Mouse (Mus musculus) heart, embryonic 11.5 days (tissue): ENCODE results near the gene 1500009C09Rik. TPM values are rescaled to one million over a fixed set of nuclear protein-coding genes. Genes with fewer than 3 reads are reported as not detected.
"Not testable (repeated sequence)": the region's sequence is repeated elsewhere in the genome, so short reads cannot be mapped to it uniquely, and the experiment has no call there.

ENCODE experiments used
- ATAC-seq: fragments of 200-750 bp; cut with Nextera tagmentation; replicated peaks from 2 replicates; pipeline ENCODE4 v1.8.0; 2017; ENCODE audit warnings: moderate library complexity; ENCODE audit not compliant: insufficient number of reproducible peaks, low FRiP score, low TSS enrichment
- H3K27ac ChIP-seq: fragments of 300-500 bp; sonication (generic); 2 replicates; pipeline ENCODE4 v1.5.1; 2014; ENCODE audit warnings: mild to moderate bottlenecking, low read depth, low read length
- H3K27me3 ChIP-seq: fragments of 300-500 bp; sonication (generic); 2 replicates; pipeline ENCODE4 v1.6.1; 2014; ENCODE audit warnings: mild to moderate bottlenecking, low read length, mixed read lengths; ENCODE audit not compliant: control insufficient read depth, insufficient read depth
- H3K36me3 ChIP-seq: fragments of 300-500 bp; sonication (generic); 2 replicates; pipeline ENCODE4 v1.6.1; 2014; ENCODE audit warnings: mild to moderate bottlenecking, low read length, moderate library complexity, mixed read lengths; ENCODE audit not compliant: control insufficient read depth, insufficient read depth
- H3K4me1 ChIP-seq: fragments of 300-500 bp; sonication (generic); 2 replicates; pipeline ENCODE4 v1.6.1; 2014; ENCODE audit warnings: low read length; ENCODE audit not compliant: control insufficient read depth, insufficient read depth
- H3K4me2 ChIP-seq: fragments of 300-500 bp; sonication (generic); 2 replicates; pipeline ENCODE4 v1.6.1; 2014; ENCODE audit warnings: mild to moderate bottlenecking, moderate library complexity
- H3K4me3 ChIP-seq: fragments of 300-500 bp; sonication (generic); 2 replicates; pipeline ENCODE4 v1.5.1; 2014; ENCODE audit warnings: low read depth, low read length
- H3K9ac ChIP-seq: fragments of 300-500 bp; sonication (generic); 2 replicates; pipeline ENCODE4 v1.6.1; 2014; ENCODE audit warnings: mild to moderate bottlenecking, low read depth, low read length, moderate library complexity
- H3K9me3 ChIP-seq: fragments of 300-500 bp; sonication (generic); replicated peaks from 2 replicates; pipeline ENCODE4 v1.6.1; 2016; ENCODE audit warnings: low read length; ENCODE audit not compliant: control insufficient read depth
- WGBS: fragments of 180-500 bp; shearing (Covaris S2); extraction: QIAGEN DNeasy Blood & Tissue Kit; methylation state at CpG from one replicate; pipeline ENCODE4 v1.1.7; 2014; ENCODE audit not compliant: insufficient replicate concordance; 5-methylcytosine and 5-hydroxymethylcytosine counted together
- polyA plus RNA-seq: library from polyadenylated mRNA; unstranded; fragments of >200 nt; fragmentation: Nextera tagmentation; extraction: Ambion mirVana; gene quantifications from 2 replicates; pipeline ENCODE4 v1.2.1, GENCODE M21; 2014

The 1500009C09Rik gene
- polyA plus RNA-seq, 1 experiment from 2014 or later: not detected

- H3K36me3 ChIP-seq: 0 out of 2 replicates have a peak, but pooled peaks cover 3% of the 10 kb centered on the region
- ATAC-seq: peak; percentile 55; the same call in 1 of the 2 replicates
- WGBS: 21% methylated on average over 5 of the region's 5 CpGs
- no peak overlapping the region for H3K9ac ChIP-seq
- no peak overlapping the region for H3K4me3 ChIP-seq
- H3K27ac ChIP-seq: no peak overlapping the region
- H3K9me3 ChIP-seq: no peaks in the 10 kb centered on the region
- H3K27me3 ChIP-seq: 0 out of 2 replicates have a peak, but pooled peaks cover 2% of the 10 kb centered on the region
- H3K4me2 ChIP-seq: no peak overlapping the region
- H3K4me1 ChIP-seq: no peaks in the 10 kb centered on the region
These were observed 15.6 kb upstream of the 1500009C09Rik start for GRCm38 (mm10) chr15:82236565-82236964.

DNA sequence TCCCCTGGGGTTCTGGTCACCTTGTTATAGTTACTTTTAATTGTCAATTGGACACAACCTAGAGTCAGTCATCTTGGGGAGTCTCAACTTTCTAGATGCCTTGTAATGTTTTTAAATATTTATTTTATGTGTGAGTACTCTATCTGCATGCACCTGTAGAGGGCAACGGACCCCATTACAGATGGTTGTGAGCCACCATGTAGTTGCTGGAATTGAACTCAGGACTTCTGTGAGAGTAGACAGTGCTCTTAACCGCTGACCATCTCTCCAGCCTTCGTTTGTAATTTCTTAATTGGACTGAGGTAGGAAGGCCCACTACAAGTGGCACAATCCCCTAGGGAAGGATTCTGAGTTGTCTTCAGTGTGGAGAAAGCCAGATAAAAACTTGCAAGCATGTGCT, 8.9 kb upstream of the 1500009C09Rik start:
- WGBS: 73% methylated on average over 3 of the region's 3 CpGs
- H3K27ac ChIP-seq: no peak overlapping the region
- ATAC-seq: no peak

DNA sequence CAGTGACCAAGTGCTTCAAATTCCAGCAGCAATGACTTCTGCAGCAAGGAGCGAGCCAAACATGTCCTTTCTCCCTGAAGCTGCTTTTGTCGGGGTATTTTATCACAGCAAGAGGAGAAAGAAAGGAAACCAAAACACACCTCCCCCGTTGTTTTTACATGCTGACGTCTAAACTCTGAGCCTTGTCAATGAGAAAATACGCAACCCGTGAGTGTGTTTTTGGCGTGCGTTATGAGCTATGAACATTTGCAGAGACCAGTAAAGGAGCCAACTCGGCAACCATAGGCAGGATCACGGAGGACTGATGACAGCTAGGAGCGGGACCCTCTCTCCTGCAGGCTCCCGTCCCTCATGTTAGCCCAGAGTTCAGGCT, 8.5 kb upstream of the 1500009C09Rik start:
- Histone ChIP-seq H3K4me3 (peak overlapping the region; percentile 80), H3K9me3 (no peaks in the 10 kb centered on the region), H3K9ac (peak overlapping the region; percentile 77), H3K36me3 (no peaks in the 10 kb centered on the region), H3K27ac (no peak overlapping the region), H3K4me1 (peaks cover 4% of the 10 kb centered on the region), H3K4me2 (peak overlapping the region; percentile 94), H3K27me3 (no peaks in the 10 kb centered on the region)
- 6% methylated on average over 12 of the region's 12 CpGs for WGBS
- ATAC-seq: no peak

More for the DNA sequence above, 8.9 kb upstream of the 1500009C09Rik start:
- peak overlapping the region; percentile 77; the same call in 1 of the 2 replicates for H3K9ac ChIP-seq
- no peaks in the 10 kb centered on the region for H3K27me3 ChIP-seq
- no peaks in the 10 kb centered on the region for H3K9me3 ChIP-seq
- H3K4me3 ChIP-seq: peak overlapping the region; percentile 80
- no peaks in the 10 kb centered on the region for H3K36me3 ChIP-seq
- peaks cover 4% of the 10 kb centered on the region for H3K4me1 ChIP-seq
- peak overlapping the region; percentile 94 for H3K4me2 ChIP-seq

- peak; percentile 92 for ATAC-seq
- under 1% methylated on average over 65 of the region's 65 CpGs for WGBS
- Histone ChIP-seq H3K27me3 (no peaks in the 10 kb centered on the region), H3K36me3 (no peaks in the 10 kb centered on the region), H3K4me1 (peaks cover 4% of the 10 kb centered on the region), H3K9ac (peak within 1 kb of the TSS; percentile 77), H3K4me3 (peak within 1 kb of the TSS; percentile 80), H3K4me2 (peak within 1 kb of the TSS; percentile 94), H3K9me3 (no peaks in the 10 kb centered on the region), H3K27ac (peak within 1 kb of the TSS; percentile 77)
These were observed 7.9 kb upstream of the 1500009C09Rik start, which contains the start of gene Cenpm for GRCm38 (mm10) chr15:82244115-82244804. Gene Cenpm (minus strand): TSS chr15:82244748.

GRCm38 (mm10) chr15:82244805-82245161, 7.4 kb upstream of the 1500009C09Rik start:
- H3K4me3 ChIP-seq: peak overlapping the region; percentile 80
- H3K27ac ChIP-seq: peak overlapping the region; percentile 77
- 23% methylated on average over 9 of the region's 9 CpGs for WGBS
- not testable (repeated sequence) for H3K27me3 ChIP-seq, ATAC-seq, H3K9me3 ChIP-seq, H3K4me1 ChIP-seq, H3K36me3 ChIP-seq
- H3K4me2 ChIP-seq: peak overlapping the region; percentile 94
- H3K9ac ChIP-seq: peak overlapping the region; percentile 77

GRCm38 (mm10) chr15:82247131-82247776, 4.9 kb upstream of the 1500009C09Rik start:
- Histone ChIP-seq H3K27me3 (no peaks in the 10 kb centered on the region), H3K9me3 (no peaks in the 10 kb centered on the region), H3K9ac (no peak overlapping the region), H3K4me2 (no peak overlapping the region), H3K27ac (no peak overlapping the region), H3K36me3 (no peaks in the 10 kb centered on the region), H3K4me3 (no peak overlapping the region), H3K4me1 (peaks cover 4% of the 10 kb centered on the region)
- 64% methylated on average over 3 of the region's 3 CpGs for WGBS
- ATAC-seq: no peak

DNA sequence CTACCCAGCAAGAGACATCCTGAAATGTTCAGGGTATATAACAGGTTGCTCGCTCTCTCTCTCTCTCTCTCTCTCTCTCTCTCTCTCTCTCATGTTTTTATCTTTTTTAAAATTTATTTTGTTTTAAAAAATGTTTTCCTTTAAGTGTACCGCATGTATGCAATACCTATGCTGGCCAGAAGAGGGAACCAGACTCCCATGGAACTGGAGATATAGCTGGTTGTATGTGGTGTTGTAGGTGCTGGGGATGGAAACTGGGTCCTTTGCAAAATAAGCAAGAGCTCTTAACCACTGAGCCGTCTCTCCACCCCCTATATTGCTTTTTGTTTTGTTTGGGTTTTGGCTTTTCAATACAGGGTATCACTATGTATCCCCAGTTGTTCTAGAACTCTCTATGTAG, 618 bp upstream of the 1500009C09Rik start:
- 90% methylated on average over 3 of the region's 3 CpGs for WGBS

DNA sequence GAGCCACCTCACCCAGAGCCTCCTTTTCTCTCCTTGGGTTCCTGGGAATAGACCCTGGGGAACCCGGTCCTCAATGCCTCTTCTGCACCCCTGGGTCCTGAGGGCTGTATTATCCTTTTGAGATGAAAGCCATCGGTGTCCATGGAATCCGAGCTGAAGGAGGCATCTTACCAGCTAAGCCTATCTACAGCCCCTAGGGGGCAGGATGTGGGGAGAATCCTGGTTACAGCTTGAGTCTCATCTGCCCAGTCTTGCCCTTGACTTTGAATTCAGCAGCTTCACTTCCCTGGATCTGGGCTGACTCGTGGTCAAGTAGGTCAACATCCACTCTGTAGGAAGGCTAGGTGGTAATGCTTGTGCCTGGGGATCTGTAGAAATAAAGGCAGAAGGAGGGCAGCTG, 3.1 kb downstream of the 1500009C09Rik start:
- Histone ChIP-seq H3K4me3 (no peak overlapping the region), H3K27me3 (peaks cover 6% of the 10 kb centered on the region; the same call in 1 of the 2 replicates), H3K4me1 (no peaks in the 10 kb centered on the region), H3K27ac (no peak overlapping the region), H3K9me3 (no peaks in the 10 kb centered on the region), H3K9ac (no peak overlapping the region), H3K36me3 (no peaks in the 10 kb centered on the region), H3K4me2 (no peak overlapping the region)
- WGBS: 41% methylated on average over 4 of the region's 4 CpGs
- no peak for ATAC-seq

More for the DNA sequence above, 618 bp upstream of the 1500009C09Rik start:
- H3K9me3 ChIP-seq: no peaks in the 10 kb centered on the region
- ATAC-seq: no peak
- no peaks in the 10 kb centered on the region for H3K4me1 ChIP-seq
- no peak overlapping the region for H3K4me2 ChIP-seq
- H3K36me3 ChIP-seq: no peaks in the 10 kb centered on the region
- peaks cover 6% of the 10 kb centered on the region; the same call in 1 of the 2 replicates for H3K27me3 ChIP-seq
- no peak overlapping the region for H3K27ac ChIP-seq
- no peak overlapping the region for H3K9ac ChIP-seq
- H3K4me3 ChIP-seq: no peak overlapping the region
